Mouse (Mus musculus): ENCODE measurements at regions not wholly inside any gene's neighbourhood (a gene's known extent, or its start where the extent isn't known, plus 50 kb on each side); places are given as distances from the start of the nearest gene placed in this dataset.

GRCm38 (mm10) chr7:117846041-117846440 is 269.9 kb downstream of the Rps15a start:
- TF ChIP-seq CTCF (IDR thresholded peaks at IDR 0.05 in 2 of 3, conservative IDR thresholded peaks at IDR 0.05 in 1 of 3; ENCODE audit: control insufficient read depth in 1 of 3, insufficient read depth in 1 of 3, low read depth in 2 of 3, low read length in 3 of 3, poor library complexity in 1 of 3, severe bottlenecking in 1 of 3) (no peak), GATA1 (IDR thresholded peaks at IDR 0.05; ENCODE audit: low read depth, low read length) (no peak), NRF1 (IDR thresholded peaks at IDR 0.05; ENCODE audit: insufficient read depth, low read depth, low read length, poor library complexity, severe bottlenecking) (no peak), USF1 (IDR thresholded peaks at IDR 0.05; ENCODE audit: low read depth, low read length) (no peak), UBTF (IDR thresholded peaks at IDR 0.05; ENCODE audit: borderline replicate concordance, insufficient read depth, low read depth, low read length) (no peak), ZC3H11A (IDR thresholded peaks at IDR 0.05; ENCODE audit: low read depth, low read length) (no peak)
